Mouse (Mus musculus) ovary, postnatal 14 days (tissue): ENCODE measurements at regions not wholly inside any gene's neighbourhood (a gene's known extent, or its start where the extent isn't known, plus 50 kb on each side); places are given as distances from the start of the nearest gene placed in this dataset.
"Not testable (repeated sequence)": the region's sequence is repeated elsewhere in the genome, so short reads cannot be mapped to it uniquely, and the experiment has no call there.

Source experiments
- DNase-seq: peaks from one replicate; pipeline ENCODE4 v3.0.0; 2022; ENCODE audit warnings: low spot score

DNA sequence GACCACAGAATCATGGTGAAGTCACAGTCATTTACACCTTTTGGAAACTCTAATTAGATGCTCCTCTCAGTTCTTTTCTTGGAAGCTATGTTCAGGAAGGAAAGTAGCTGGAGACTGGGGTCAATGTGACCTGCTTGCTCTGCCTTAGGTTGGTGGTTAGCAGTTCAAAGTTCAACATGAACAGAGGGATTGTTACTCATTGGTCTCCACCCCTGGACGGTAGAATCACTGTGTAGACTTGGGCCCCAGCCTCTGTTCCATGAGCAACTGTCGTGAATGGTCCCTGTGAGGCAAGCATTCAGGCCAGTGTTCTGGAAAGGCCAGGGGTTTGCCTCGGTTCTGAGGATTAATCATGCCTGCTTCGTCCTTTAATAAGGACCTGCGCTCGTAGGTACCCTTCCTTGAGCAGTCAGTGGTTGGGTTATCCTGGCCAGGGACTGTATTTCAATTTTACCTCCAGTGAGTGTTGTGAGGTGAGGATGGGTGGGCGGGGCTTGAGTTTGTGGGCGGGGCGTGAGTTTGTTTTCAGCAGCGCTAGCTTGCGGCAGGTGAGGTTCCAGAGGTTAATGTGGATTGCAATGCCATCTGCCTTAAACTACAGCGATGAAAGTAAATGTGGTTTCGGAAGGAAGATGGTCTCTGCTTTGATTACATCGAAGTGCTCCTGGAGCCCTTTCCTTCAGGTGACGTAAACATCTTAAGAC is 152.6 kb upstream of the Pou3f3 start:
- no peak for DNase-seq

DNA sequence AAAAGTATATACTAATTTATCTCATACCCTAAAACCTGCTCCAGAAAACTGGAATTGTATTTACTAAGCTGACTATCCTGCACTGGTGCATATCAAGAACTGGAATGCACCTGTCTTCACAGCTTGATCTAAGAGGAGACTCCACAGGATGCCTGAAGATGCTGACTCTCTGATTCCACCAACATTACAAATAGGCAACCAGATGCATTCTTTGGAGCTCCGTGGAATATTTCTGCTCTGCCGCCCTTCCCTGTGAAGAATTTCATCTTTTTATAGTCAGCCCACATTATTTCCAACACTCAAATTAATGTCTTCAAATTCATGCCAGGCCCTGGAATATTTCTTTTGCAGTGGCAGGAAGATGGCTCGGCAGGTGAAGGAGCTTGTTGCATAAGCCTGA is 148.7 kb upstream of the Pou3f3 start:
- no peak for DNase-seq

DNA sequence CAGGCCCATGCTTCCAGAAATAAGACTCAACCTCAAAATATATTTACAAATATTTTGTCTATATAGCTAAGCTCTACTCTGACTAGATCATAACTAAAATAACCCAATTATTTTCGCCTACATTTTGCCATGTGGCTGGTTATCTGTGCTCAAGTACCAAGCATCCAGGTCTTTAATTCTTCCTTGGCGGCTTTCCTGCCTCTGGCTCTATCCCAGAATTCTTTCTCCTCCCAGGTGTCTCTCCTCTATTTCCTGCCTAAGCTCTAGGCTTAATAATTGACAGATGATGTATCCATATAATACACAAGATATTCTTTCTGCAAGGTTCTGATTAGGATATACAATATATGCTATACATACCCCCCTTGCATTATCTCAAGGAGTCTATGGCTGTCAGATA is 138.3 kb upstream of the Pou3f3 start:
- no peak for DNase-seq

DNA sequence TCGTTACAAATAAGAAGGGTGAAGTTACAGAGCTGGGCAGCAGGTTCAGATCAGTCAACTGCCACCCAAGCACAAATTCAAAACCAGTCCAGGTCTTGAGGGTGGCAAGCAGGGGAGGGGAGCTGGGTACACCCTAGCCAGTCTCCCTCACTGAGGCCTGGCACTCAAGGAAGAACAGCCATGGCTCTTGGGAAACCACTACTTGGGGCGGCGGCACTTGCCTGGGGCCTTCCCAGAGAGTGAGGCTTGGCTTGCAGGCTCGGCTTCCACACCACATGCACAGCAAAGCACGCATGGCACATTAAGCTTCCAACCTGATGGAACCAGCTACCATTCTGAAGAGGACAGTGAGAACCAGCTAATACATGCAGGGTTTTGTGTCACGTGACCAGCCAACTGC is 127.9 kb upstream of the Pou3f3 start:
- no peak for DNase-seq

DNA sequence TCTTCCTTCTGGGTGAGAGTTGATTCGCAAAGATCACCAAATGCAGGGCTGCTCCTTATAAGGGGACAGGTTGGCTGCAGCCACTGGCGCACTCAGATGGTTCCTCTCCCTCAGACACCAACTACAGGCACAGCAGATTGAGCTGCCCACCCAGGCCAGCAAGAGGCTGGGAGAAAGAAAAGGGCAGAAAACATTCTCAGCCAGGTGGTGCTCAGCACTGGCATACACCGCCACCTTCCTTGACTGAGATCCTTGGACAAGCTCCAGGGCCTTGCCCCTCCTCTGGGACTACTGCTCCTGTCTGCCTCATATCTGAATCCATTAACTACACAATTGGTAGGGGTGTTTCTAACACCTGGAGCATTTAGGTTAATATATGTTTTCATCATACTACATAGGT is 110.4 kb upstream of the Pou3f3 start:
- no peak for DNase-seq

DNA sequence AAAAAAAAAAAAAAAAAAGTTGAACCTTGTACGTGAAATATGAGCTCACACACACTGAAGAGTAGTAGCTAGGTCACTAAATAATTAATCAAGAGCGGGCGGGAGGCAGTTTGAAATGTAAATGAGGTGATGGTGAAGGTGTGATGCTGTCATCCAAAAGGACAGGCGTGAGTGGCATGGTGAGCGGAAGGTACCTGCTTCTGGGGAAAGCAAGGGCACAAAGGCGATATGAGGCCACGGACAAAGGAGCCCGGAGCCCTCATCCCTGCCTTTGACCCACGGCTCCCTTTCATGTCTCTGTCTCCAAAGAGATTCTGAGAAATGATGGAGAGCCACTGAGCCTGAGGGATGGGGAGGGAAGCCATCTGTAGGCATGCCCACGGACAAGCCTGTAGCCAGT is 107.1 kb upstream of the Pou3f3 start:
- no peak for DNase-seq

DNA sequence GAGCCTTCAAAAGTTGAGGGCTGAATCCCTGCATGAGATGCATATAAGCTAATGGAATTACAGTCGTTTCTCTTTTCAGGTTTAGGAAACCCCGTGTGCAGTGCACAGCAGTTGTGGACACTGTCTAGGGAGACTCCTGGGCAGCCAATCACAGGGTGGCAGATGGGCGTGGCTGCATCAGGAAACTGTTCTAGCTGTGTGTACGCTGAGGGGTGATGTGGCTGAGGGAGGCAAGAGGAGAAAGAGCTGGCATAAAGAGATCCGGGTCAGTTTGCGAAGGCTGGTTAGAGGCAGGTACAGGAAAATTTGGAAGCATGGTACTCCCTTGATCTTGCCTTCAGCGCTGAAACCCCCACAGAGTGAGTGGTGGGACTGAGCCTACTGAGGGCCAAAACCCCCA is 106.1 kb upstream of the Pou3f3 start:
- DNase-seq = no peak

DNA sequence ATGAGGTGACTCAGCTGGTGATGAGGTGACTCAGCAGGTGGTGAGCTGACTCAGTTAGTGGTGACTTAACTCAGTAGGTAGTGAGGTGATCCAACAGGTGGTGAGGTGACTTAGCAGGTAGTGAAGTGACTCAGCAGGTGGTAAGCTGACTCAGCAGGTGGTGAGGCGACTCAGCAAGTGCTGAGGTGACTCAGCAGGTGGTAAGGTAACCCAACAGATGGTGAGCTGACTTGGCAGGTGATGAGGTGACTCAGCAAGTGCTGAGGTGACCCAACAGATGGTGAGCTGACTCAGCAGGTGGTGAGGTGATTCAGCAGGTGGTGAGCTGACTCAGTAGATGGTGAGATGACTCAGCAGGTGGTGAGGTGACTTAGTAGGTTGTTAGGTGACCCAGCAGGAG is 103.7 kb upstream of the Pou3f3 start:
- DNase-seq = no peak

DNA sequence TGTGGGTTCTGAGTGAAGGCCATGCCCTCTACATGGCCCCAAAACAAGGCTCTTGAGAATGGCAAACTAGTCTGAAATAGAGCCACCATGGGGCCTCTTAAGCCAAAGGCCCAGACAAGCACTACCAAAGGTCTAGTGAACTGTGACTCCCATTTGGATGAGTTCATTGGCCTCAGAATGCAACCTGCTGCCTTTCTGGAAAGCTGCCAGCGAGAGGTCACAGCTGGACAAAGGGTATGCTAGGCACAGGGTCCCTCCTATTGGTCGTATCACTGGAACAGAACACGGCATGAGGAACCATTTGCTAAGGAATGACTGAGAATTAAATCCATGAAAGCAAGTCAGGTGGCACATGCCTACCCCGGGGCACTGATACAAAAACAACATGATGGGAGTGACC is 98.5 kb upstream of the Pou3f3 start:
- DNase-seq = no peak

DNA sequence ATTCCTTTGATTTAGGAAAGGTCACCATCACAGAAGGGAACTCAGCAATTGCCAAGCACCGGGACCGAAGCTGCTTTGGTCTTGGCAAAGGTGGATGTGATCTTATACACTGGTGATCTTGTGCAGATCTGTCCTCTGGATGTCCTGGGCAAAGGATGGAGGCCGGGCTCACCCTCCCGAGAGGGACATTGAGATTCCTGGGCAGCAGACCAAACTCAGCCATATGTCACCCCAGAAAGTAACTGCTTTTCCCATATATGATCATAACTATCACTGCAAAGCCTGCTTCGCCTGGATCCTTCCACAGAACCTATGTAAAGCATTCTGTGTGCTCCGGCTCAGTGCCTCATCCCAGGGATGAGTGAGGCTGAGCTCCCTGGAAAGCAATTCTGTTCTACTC is 96.3 kb upstream of the Pou3f3 start:
- DNase-seq = no peak

DNA sequence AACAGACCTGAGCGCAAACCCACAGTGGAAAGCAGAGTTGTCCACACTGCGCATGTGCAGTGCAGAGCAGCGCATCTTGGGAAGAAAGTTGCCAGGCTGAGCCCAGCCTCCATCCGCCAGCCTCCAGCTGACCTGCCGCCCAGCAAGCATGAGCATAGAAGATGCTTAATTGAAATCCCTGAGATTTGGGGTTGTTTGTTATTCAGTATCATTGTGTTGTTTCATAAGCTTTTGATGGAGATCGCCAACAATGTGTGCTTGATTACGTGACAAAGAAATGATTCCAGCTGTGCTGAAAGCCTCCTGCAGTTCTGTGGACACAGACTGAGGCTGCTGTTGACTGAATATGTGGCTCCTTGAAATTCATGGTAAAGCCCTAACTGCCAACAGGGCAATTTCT is 89.3 kb upstream of the Pou3f3 start:
- DNase-seq = no peak

DNA sequence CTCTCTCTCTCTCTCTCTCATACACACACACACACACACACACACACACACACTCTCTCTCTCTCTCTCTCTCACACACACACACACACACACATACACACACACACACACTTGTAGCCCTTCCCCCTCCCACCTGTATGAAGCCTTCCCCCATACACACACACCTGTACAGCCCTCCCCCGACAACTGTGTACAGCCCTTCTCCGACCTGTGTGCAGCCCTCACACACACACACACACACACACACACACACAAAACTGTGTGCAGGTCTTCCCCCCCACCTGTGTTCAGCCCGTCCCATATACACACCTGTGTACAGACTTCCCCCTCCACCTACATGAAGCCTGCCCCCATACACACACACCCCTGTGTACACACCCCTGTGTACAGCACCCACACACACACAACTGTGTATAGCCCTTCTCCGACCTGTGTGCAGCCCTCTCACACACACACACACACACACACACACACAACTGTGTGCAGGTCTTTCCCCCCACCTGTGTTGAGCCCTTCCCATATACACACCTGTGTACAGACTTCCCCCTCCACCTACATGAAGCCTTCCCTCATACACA is 88.0 kb upstream of the Pou3f3 start:
- not testable (repeated sequence) for DNase-seq

DNA sequence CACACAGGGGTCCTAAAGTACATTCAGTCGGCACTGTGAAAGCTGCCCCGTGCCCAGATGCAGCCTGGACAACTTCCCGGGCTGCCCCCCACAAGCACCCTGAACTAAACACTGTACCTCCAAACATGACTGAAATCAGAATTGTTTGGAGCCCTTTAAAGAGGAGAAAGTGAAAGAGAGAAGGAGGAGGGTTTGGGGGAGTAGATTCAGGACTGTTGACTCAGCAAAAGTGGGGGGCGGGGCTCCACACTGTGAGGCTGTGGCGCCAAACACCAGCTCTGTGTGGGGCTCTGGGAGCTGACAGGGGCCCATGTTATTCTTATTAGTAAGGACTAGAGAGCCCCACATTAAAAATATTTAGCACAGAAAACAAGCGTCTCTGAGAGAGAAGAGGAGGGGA is 71.8 kb upstream of the Pou3f3 start:
- DNase-seq = no peak

DNA sequence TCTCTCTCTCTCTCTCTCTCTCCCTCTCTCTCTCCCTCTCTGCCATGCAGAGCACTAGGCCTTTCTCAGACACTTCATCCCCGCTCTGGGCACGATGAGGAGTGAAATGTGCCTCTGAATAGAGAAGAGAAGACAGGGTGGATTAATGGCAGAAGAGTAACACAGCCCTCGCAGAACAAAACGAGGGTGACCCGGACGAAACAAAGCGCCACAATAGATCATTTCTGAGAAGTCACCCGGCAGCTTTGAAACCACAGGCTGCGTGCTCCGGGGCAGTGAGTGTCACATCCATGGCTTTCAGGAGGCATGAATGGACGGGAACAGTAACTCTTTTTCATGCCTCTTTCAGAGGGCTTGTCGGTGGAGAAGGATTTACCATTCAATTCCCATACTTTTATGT is 66.8 kb upstream of the Pou3f3 start:
- no peak for DNase-seq

DNA sequence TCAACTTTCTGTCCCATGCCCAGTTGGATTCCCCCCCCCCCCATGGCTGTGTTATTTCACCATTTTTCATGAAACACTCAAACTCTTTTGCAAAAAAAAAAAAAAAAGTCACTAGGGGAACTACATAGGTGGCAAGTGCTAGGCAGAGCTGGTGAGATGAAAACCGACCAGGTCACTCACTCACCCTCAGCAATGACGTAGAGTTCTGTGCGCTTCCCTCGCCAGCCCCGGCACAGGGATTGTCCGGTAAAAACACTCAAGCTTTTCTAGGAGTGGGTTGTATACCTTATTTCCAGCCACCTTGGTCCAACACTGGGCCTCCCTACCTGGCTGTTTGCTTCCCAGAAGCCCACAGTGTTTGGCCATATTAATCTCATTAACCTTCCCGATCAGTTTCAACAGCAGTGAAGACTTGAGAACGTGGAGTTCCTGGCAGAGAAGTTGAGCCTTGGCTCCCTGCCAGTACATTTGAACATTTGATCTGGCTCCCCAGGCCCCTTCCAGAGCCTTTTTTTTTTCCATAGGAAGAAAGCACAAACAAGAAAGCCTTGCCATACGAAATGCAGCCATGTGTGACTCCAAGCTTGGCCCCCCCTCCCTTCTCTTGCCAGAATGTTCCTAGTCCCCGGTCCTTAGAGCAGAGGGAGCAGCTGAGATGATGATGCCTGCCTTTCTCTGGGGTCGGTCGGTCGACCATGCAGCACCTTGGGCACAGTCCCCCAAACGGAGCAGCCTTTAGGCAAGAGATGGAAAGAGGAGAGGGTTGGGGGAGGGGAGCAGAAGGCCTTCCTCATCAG is 65.9 kb upstream of the Pou3f3 start:
- DNase-seq = peak; percentile 7

DNA sequence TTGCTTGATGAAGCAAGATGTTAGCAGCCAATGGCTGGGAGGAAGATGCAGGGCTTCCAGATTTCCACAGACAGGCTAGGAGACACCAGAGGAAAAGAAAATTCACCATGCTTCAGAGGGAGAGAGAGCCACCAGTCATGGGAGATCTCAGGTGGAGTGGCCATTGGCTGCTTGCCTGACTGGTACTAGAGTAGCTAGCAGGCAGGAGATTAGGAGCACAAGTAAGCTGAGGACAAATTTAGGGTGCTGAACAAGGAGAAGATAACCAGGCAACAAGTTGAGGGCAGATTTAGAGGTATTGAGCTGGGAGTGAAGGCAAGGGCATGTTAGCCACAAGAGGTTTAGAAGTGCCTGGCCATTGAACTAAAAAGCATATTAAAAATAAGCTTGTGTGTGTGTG is 63.3 kb upstream of the Pou3f3 start:
- no peak for DNase-seq

DNA sequence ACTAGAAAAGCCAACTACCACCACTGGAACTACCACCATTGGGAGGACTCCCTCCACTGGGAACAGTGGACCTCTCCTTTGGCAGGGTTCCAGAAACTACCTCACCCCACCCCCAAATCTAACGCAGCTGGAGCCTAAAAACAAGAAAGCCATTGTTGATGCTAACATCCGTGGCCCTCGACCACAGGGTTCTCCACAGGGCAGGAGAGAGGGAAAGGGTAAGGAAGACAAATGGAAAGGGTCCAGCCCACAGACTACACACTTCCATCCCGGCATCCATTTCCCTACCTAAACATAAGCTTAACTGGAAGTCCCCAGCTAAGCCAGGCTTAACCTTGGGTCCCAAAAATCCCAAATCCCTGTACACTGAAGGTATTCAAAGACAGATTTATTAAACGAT is 59.0 kb upstream of the Pou3f3 start:
- no peak for DNase-seq
